Mouse (Mus musculus): ENCODE measurements around the gene Rgsl1. TPM values are rescaled to one million over a fixed set of nuclear protein-coding genes. Genes with fewer than 3 reads are reported as not detected.

The Rgsl1 gene
- polyA plus RNA-seq, 1 experiment from 2014 or later, result 0.18 TPM

- H3K36me3 ChIP-seq, result no peaks in the 10 kb centered on the region
- no peak overlapping the region for H3K4me2 ChIP-seq (replicated peaks)
- H3K9me3 ChIP-seq, result no peaks in the 10 kb centered on the region
- WGBS, result 65% methylated on average over 6 of the region's 6 CpGs
- H3K27ac ChIP-seq (replicated peaks), result 0 out of 2 replicates have a peak overlapping the region, but pooled peaks have one; percentile 54
- peaks cover 46% of the 10 kb centered on the region for H3K4me1 ChIP-seq
- no peak overlapping the region for H3K9ac ChIP-seq (replicated peaks)
- H3K4me3 ChIP-seq, result no peak overlapping the region
- ATAC-seq (replicated peaks), result no peak
- no peaks in the 10 kb centered on the region for H3K27me3 ChIP-seq
Observed at GRCm38 (mm10) chr1:153736096-153736495, 107.8 kb downstream of the Rgsl1 start.

GRCm38 (mm10) chr1:153734866-153735265, 109.1 kb downstream of the Rgsl1 start:
- H3K9me3 ChIP-seq, result no peaks in the 10 kb centered on the region
- no peak overlapping the region for H3K4me3 ChIP-seq
- H3K4me1 ChIP-seq, result peaks cover 35% of the 10 kb centered on the region
- no peak overlapping the region for H3K4me2 ChIP-seq (replicated peaks)
- no peak for ATAC-seq (replicated peaks)
- no peaks in the 10 kb centered on the region for H3K27me3 ChIP-seq
- H3K36me3 ChIP-seq, result no peaks in the 10 kb centered on the region
- 84% methylated on average over 4 of the region's 4 CpGs for WGBS
- H3K27ac ChIP-seq (replicated peaks), result no peak overlapping the region
- H3K9ac ChIP-seq (replicated peaks), result no peak overlapping the region

- H3K27me3 ChIP-seq, result no peaks in the 10 kb centered on the region
- H3K36me3 ChIP-seq, result no peaks in the 10 kb centered on the region
- H3K9ac ChIP-seq (replicated peaks), result no peak overlapping the region
- H3K27ac ChIP-seq (replicated peaks), result no peak overlapping the region
- peaks cover 29% of the 10 kb centered on the region for H3K4me1 ChIP-seq
- WGBS, result 21% methylated on average over 9 of the region's 9 CpGs
- H3K4me2 ChIP-seq (replicated peaks), result no peak overlapping the region
- no peaks in the 10 kb centered on the region for H3K9me3 ChIP-seq
- no peak for ATAC-seq (replicated peaks)
- H3K4me3 ChIP-seq, result no peak overlapping the region
Observed at GRCm38 (mm10) chr1:153733181-153733580, 110.8 kb downstream of the Rgsl1 start.

- no peaks in the 10 kb centered on the region for H3K27me3 ChIP-seq
- H3K36me3 ChIP-seq, result no peaks in the 10 kb centered on the region
- H3K4me3 ChIP-seq, result no peak overlapping the region
- H3K9ac ChIP-seq (replicated peaks), result no peak overlapping the region
- no peak for ATAC-seq (replicated peaks)
- WGBS, result 64% methylated on average over 3 of the region's 3 CpGs
- H3K27ac ChIP-seq (replicated peaks), result no peak overlapping the region
- H3K4me2 ChIP-seq (replicated peaks), result no peak overlapping the region
- no peaks in the 10 kb centered on the region for H3K9me3 ChIP-seq
- peaks cover 13% of the 10 kb centered on the region for H3K4me1 ChIP-seq
Observed at GRCm38 (mm10) chr1:153730671-153731070, 113.3 kb downstream of the Rgsl1 start.

GRCm38 (mm10) chr1:153729806-153730205, 114.1 kb downstream of the Rgsl1 start:
- 59% methylated on average over 2 of the region's 2 CpGs for WGBS

More at GRCm38 (mm10) chr1:153729806-153730205, 114.1 kb downstream of the Rgsl1 start:
- Histone ChIP-seq H3K4me2 (replicated peaks) (no peak overlapping the region), H3K9me3 (no peaks in the 10 kb centered on the region), H3K9ac (replicated peaks) (no peak overlapping the region), H3K4me3 (no peak overlapping the region), H3K36me3 (no peaks in the 10 kb centered on the region), H3K27me3 (no peaks in the 10 kb centered on the region), H3K4me1 (peaks cover 13% of the 10 kb centered on the region), H3K27ac (replicated peaks) (no peak overlapping the region)
- no peak for ATAC-seq (replicated peaks)

Other genes with a start within 250 kb of the Rgsl1 start
- 19.2 and 19.7 TPM in 2 replicates for gene Rgs8, start 191.1 kb downstream of the Rgsl1 start, polyA plus RNA-seq (2015; fragmentation: Nextera tagmentation; extraction: Ambion mirVana)
- gene Rgs16, start 103.8 kb downstream of the Rgsl1 start, polyA plus RNA-seq (2015; fragmentation: Nextera tagmentation; extraction: Ambion mirVana), result 39.2 and 42.1 TPM in 2 replicates
- 42.5 and 44.4 TPM in 2 replicates for gene Rnasel, start 94.7 kb downstream of the Rgsl1 start, polyA plus RNA-seq (2015; fragmentation: Nextera tagmentation; extraction: Ambion mirVana)
- 1.7 and 2.3 TPM in 2 replicates for gene Teddm1b, start 30.2 kb upstream of the Rgsl1 start, polyA plus RNA-seq (2015; fragmentation: Nextera tagmentation; extraction: Ambion mirVana)
- 0.15 TPM in 1 of 2 replicates, not detected in the other for gene Teddm1a, start 47.6 kb upstream of the Rgsl1 start, polyA plus RNA-seq (2015; fragmentation: Nextera tagmentation; extraction: Ambion mirVana)
- 121 and 133 TPM in 2 replicates for gene Glul, start 55.8 kb upstream of the Rgsl1 start, polyA plus RNA-seq (2015; fragmentation: Nextera tagmentation; extraction: Ambion mirVana)
- 2.2 and 2.5 TPM in 2 replicates for gene Teddm2, start 56.1 kb upstream of the Rgsl1 start, polyA plus RNA-seq (2015; fragmentation: Nextera tagmentation; extraction: Ambion mirVana)

All from forebrain, embryonic 15.5 days (tissue).